Mouse (Mus musculus): Measurements from ENCODE around the gene Ptpn1. TPM values are rescaled to one million over a fixed set of nuclear protein-coding genes. Genes with fewer than 3 reads are reported as not detected.
A peak's percentile ranks its signal among the peaks of the same experiment; 100 is the strongest.

The Ptpn1 gene
- 22.0 and 22.4 TPM in 2 replicates for polyA plus RNA-seq (2015; fragmentation: Nextera tagmentation; extraction: Ambion mirVana)

DNA sequence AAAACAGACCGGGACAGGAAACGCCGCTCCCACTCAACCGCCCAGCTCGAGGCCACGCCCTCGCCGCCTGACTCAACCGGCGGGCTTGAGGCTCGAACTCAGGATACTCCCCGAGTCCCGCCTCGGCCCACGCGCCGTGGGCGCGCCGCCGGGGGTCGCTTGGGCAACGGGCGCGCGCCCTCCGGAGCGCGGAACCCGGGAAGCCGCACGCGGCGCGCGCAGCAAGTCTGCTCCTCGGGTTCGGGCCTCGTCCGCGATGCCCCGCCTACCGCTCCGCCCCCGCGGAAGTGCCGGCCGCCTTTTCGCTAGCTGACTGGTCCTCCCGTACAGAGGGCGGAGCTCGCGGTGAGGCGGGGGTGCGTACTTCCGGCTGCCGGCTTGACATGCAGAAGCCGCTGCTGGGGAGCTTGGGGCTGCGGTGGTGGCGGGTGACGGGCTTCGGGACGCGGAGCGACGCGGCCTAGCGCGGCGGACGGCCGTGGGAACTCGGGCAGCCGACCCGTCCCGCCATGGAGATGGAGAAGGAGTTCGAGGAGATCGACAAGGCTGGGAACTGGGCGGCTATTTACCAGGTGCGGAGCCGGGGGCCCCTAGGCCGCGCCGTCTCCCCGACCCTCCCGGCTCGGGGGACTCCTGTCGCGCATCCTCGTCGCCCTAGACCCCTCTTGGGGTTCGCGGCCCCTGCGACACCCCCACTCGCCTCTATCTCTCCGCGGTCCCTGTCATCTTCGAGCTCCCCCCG, at the start of gene Ptpn1:
Ptpn1 (plus strand) TSS at position 73 of the 742 bp plus-strand sequence.
- Histone ChIP-seq H3K4me2 (ENCODE audit: low read depth, low read length) (peak within 1 kb of the TSS; percentile 96), H3K4me1 (ENCODE audit: control insufficient read depth, low read depth, low read length) (peaks cover 24% of the 10 kb centered on the region), H3K9ac (ENCODE audit: low read depth, low read length) (peak within 1 kb of the TSS; percentile 86), H3K9me3 (replicated peaks; ENCODE audit: control insufficient read depth, low read length) (no peaks in the 10 kb centered on the region), H3K27me3 (ENCODE audit: control insufficient read depth, insufficient read depth, low read depth, low read length) (no peaks in the 10 kb centered on the region), H3K4me3 (ENCODE audit: low read depth, low read length) (peak within 1 kb of the TSS; percentile 89), H3K27ac (ENCODE audit: low read length) (peak within 1 kb of the TSS; percentile 74), H3K36me3 (ENCODE audit: control insufficient read depth, insufficient read depth) (no peaks in the 10 kb centered on the region)
- WGBS (ENCODE audit: insufficient replicate concordance): under 1% methylated on average over 82 of the region's 99 CpGs
- peak; percentile 97 for ATAC-seq (ENCODE audit: low read depth)

GRCm38 (mm10) chr2:167886485-167886884, 45.4 kb upstream of the Ptpn1 start:
- H3K9ac ChIP-seq (ENCODE audit: low read depth, low read length): no peak overlapping the region
- ATAC-seq (ENCODE audit: low read depth): no peak
- no peaks in the 10 kb centered on the region for H3K27me3 ChIP-seq (ENCODE audit: control insufficient read depth, insufficient read depth, low read depth, low read length)
- H3K27ac ChIP-seq (ENCODE audit: low read length): peak overlapping the region; percentile 35; the same call in 1 of the 2 replicates
- no peak overlapping the region for H3K4me3 ChIP-seq (ENCODE audit: low read depth, low read length)
- WGBS (ENCODE audit: insufficient replicate concordance): 27% methylated on average over 7 of the region's 7 CpGs
- H3K36me3 ChIP-seq (ENCODE audit: control insufficient read depth, insufficient read depth): no peaks in the 10 kb centered on the region
- no peaks in the 10 kb centered on the region; the same call in 1 of the 2 replicates for H3K9me3 ChIP-seq (replicated peaks; ENCODE audit: control insufficient read depth, low read length)
- no peak overlapping the region for H3K4me2 ChIP-seq (ENCODE audit: low read depth, low read length)
- H3K4me1 ChIP-seq (ENCODE audit: control insufficient read depth, low read depth, low read length): peaks cover 26% of the 10 kb centered on the region

DNA sequence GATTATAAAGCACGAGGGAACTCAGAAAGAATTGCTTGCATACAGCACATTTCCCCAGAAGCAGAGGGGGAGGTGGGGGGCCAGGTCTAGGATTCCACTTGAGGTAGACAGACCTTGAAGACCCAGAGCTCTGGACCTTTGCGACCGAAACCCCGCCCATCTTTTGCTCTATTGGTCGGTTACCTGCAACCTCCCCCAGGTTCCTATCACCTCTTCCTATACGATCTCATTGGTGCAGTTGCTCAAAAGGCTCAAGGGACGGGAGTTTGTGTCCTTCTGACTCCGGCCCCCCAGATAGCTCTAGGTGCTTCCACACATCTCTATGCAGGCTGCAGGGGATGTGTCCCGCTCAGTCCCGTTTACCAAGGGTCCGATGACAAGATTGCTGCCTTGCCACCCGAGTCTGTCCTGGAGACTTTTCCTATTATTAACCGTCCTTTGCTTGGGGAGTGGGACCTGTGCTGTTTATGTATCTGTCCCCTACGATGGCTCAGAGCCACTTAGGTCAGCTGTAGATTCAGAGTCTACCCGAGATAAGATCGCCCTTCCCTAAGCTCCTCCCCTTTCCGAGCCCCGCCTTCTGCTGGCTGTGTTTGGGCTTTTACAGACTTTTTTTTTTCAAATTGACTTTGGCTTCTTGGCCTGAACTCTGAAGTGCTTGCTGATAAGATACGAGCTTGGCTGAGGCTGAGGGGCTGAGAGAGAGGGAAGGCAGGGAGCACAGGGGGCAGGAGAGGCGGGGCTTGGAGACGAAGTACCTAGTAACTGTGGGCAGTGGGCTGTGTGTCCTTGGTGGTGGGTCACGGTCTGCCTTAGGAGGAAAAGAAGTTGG, 44.1 kb upstream of the Ptpn1 start:
- Histone ChIP-seq H3K9me3 (replicated peaks; ENCODE audit: control insufficient read depth, low read length) (no peaks in the 10 kb centered on the region), H3K27ac (ENCODE audit: low read length) (peak overlapping the region; percentile 43), H3K27me3 (ENCODE audit: control insufficient read depth, insufficient read depth, low read depth, low read length) (no peaks in the 10 kb centered on the region), H3K9ac (ENCODE audit: low read depth, low read length) (no peak overlapping the region), H3K36me3 (ENCODE audit: control insufficient read depth, insufficient read depth) (no peaks in the 10 kb centered on the region), H3K4me1 (ENCODE audit: control insufficient read depth, low read depth, low read length) (peaks cover 30% of the 10 kb centered on the region), H3K4me3 (ENCODE audit: low read depth, low read length) (peak overlapping the region; percentile 4; the same call in 1 of the 2 replicates), H3K4me2 (ENCODE audit: low read depth, low read length) (peak overlapping the region; percentile 40)
- 5% methylated on average over 22 of the region's 22 CpGs for WGBS (ENCODE audit: insufficient replicate concordance)
- peak; percentile 59 for ATAC-seq (ENCODE audit: low read depth)

GRCm38 (mm10) chr2:167888834-167889233, 43.0 kb upstream of the Ptpn1 start:
- Histone ChIP-seq H3K4me3 (ENCODE audit: low read depth, low read length) (no peak overlapping the region), H3K4me2 (ENCODE audit: low read depth, low read length) (no peak overlapping the region), H3K27ac (ENCODE audit: low read length) (peak overlapping the region; percentile 43), H3K27me3 (ENCODE audit: control insufficient read depth, insufficient read depth, low read depth, low read length) (no peaks in the 10 kb centered on the region), H3K4me1 (ENCODE audit: control insufficient read depth, low read depth, low read length) (peaks cover 30% of the 10 kb centered on the region), H3K9me3 (replicated peaks; ENCODE audit: control insufficient read depth, low read length) (no peaks in the 10 kb centered on the region), H3K36me3 (ENCODE audit: control insufficient read depth, insufficient read depth) (no peaks in the 10 kb centered on the region), H3K9ac (ENCODE audit: low read depth, low read length) (no peak overlapping the region)
- 58% methylated on average over 6 of the region's 6 CpGs for WGBS (ENCODE audit: insufficient replicate concordance)
- ATAC-seq (ENCODE audit: low read depth): peak; percentile 39

GRCm38 (mm10) chr2:167889886-167890285, 42.0 kb upstream of the Ptpn1 start:
- ATAC-seq (ENCODE audit: low read depth): no peak
- H3K4me2 ChIP-seq (ENCODE audit: low read depth, low read length): no peak overlapping the region
- no peak overlapping the region for H3K4me3 ChIP-seq (ENCODE audit: low read depth, low read length)
- H3K9ac ChIP-seq (ENCODE audit: low read depth, low read length): no peak overlapping the region
- no peaks in the 10 kb centered on the region for H3K27me3 ChIP-seq (ENCODE audit: control insufficient read depth, insufficient read depth, low read depth, low read length)
- H3K27ac ChIP-seq (ENCODE audit: low read length): no peak overlapping the region
- no peaks in the 10 kb centered on the region for H3K9me3 ChIP-seq (replicated peaks; ENCODE audit: control insufficient read depth, low read length)
- 46% methylated on average over 4 of the region's 4 CpGs for WGBS (ENCODE audit: insufficient replicate concordance)
- H3K4me1 ChIP-seq (ENCODE audit: control insufficient read depth, low read depth, low read length): peaks cover 31% of the 10 kb centered on the region
- H3K36me3 ChIP-seq (ENCODE audit: control insufficient read depth, insufficient read depth): no peaks in the 10 kb centered on the region

DNA sequence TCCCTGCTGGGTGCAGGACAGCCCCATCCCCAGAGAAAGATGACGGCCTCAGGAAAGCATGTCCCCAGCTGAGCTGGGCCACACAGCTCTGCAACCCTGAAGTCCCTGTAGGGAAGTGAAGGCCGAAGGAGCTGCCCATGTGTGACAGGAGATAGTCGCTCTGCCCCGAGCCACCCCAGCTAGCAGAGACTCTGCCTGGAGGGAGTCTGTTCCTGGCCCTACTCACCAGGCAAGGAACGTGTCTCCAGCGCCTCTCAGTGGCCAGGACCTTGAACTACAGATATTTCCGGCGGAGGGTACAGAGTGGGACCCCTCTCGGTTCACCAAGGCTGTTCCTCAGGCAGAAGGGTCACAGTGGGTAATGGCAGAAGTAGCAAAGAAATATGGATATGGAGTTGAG, 39.9 kb upstream of the Ptpn1 start:
- peak; percentile 10; the same call in 1 of the 2 replicates for ATAC-seq (ENCODE audit: low read depth)
- H3K4me2 ChIP-seq (ENCODE audit: low read depth, low read length): no peak overlapping the region
- no peak overlapping the region for H3K9ac ChIP-seq (ENCODE audit: low read depth, low read length)
- peaks cover 24% of the 10 kb centered on the region for H3K4me1 ChIP-seq (ENCODE audit: control insufficient read depth, low read depth, low read length)
- H3K4me3 ChIP-seq (ENCODE audit: low read depth, low read length): no peak overlapping the region
- H3K9me3 ChIP-seq (replicated peaks; ENCODE audit: control insufficient read depth, low read length): no peaks in the 10 kb centered on the region
- 5% methylated on average over 9 of the region's 9 CpGs for WGBS (ENCODE audit: insufficient replicate concordance)
- no peak overlapping the region for H3K27ac ChIP-seq (ENCODE audit: low read length)
- H3K36me3 ChIP-seq (ENCODE audit: control insufficient read depth, insufficient read depth): no peaks in the 10 kb centered on the region
- no peaks in the 10 kb centered on the region for H3K27me3 ChIP-seq (ENCODE audit: control insufficient read depth, insufficient read depth, low read depth, low read length)

GRCm38 (mm10) chr2:167893680-167894079, 38.2 kb upstream of the Ptpn1 start:
- Histone ChIP-seq H3K4me3 (ENCODE audit: low read depth, low read length) (no peak overlapping the region), H3K36me3 (ENCODE audit: control insufficient read depth, insufficient read depth) (no peaks in the 10 kb centered on the region), H3K9ac (ENCODE audit: low read depth, low read length) (no peak overlapping the region), H3K4me1 (ENCODE audit: control insufficient read depth, low read depth, low read length) (peaks cover 9% of the 10 kb centered on the region), H3K27me3 (ENCODE audit: control insufficient read depth, insufficient read depth, low read depth, low read length) (no peaks in the 10 kb centered on the region), H3K9me3 (replicated peaks; ENCODE audit: control insufficient read depth, low read length) (no peaks in the 10 kb centered on the region), H3K27ac (ENCODE audit: low read length) (no peak overlapping the region), H3K4me2 (ENCODE audit: low read depth, low read length) (no peak overlapping the region)
- no peak for ATAC-seq (ENCODE audit: low read depth)
- 60% methylated on average over 10 of the region's 10 CpGs for whole genome bisulfite sequencing (ENCODE audit: insufficient replicate concordance)

GRCm38 (mm10) chr2:167894948-167895372, 36.9 kb upstream of the Ptpn1 start:
- Histone ChIP-seq H3K36me3 (ENCODE audit: control insufficient read depth, insufficient read depth) (no peaks in the 10 kb centered on the region), H3K4me1 (ENCODE audit: control insufficient read depth, low read depth, low read length) (peaks cover 6% of the 10 kb centered on the region), H3K27ac (ENCODE audit: low read length) (no peak overlapping the region), H3K4me2 (ENCODE audit: low read depth, low read length) (peak overlapping the region; percentile 50), H3K9ac (ENCODE audit: low read depth, low read length) (no peak overlapping the region), H3K27me3 (ENCODE audit: control insufficient read depth, insufficient read depth, low read depth, low read length) (no peaks in the 10 kb centered on the region), H3K9me3 (replicated peaks; ENCODE audit: control insufficient read depth, low read length) (no peaks in the 10 kb centered on the region), H3K4me3 (ENCODE audit: low read depth, low read length) (no peak overlapping the region)
- WGBS (ENCODE audit: insufficient replicate concordance): under 1% methylated on average over 30 of the region's 30 CpGs
- no peak for ATAC-seq (ENCODE audit: low read depth)

DNA sequence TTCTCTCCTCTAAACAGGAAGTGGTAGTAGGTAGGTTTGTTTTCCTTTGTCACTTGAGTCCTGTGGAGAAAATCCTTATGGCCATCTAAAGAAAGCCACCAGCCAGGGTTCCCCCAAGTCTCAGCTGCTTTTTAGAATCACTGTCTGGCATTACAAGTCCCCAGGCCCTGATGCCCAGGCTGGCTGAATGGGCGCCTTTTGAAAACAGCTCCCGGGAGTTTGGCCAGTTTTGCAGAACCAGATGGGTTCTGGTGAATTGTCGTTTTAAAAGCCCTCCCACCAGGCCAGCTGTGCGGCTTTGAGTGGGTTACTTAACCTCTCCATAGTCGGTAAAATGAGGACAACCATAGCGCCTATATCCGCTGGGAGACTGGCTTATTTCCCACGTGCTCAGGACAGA, 34.0 kb upstream of the Ptpn1 start:
- Histone ChIP-seq H3K27me3 (ENCODE audit: control insufficient read depth, insufficient read depth, low read depth, low read length) (peaks cover 3% of the 10 kb centered on the region; the same call in 1 of the 2 replicates), H3K4me1 (ENCODE audit: control insufficient read depth, low read depth, low read length) (peaks cover 2% of the 10 kb centered on the region)

More for the DNA sequence above, 34.0 kb upstream of the Ptpn1 start:
- Histone ChIP-seq H3K36me3 (ENCODE audit: control insufficient read depth, insufficient read depth) (no peaks in the 10 kb centered on the region), H3K27ac (ENCODE audit: low read length) (no peak overlapping the region), H3K9ac (ENCODE audit: low read depth, low read length) (no peak overlapping the region), H3K9me3 (replicated peaks; ENCODE audit: control insufficient read depth, low read length) (no peaks in the 10 kb centered on the region), H3K4me2 (ENCODE audit: low read depth, low read length) (no peak overlapping the region), H3K4me3 (ENCODE audit: low read depth, low read length) (no peak overlapping the region)
- 57% methylated on average over 8 of the region's 8 CpGs for WGBS (ENCODE audit: insufficient replicate concordance)
- ATAC-seq (ENCODE audit: low read depth): no peak
